Mouse (Mus musculus) MEL (cell line): Measurements from ENCODE around the gene Myg1. TPM values are rescaled to one million over a fixed set of nuclear protein-coding genes. Genes with fewer than 3 reads are reported as not detected.

ENCODE experiments used
- DNase-seq: peaks from one replicate; pipeline ENCODE4 v3.0.0; 2011; ENCODE audit warnings: low read depth, low spot score
- H3K27ac ChIP-seq: 2 replicates; pipeline ENCODE4 v1.5.1; 2012; ENCODE audit warnings: low read depth, mild to moderate bottlenecking, control low read depth, low read length, moderate library complexity; ENCODE audit not compliant: control insufficient read depth
- H3K27me3 ChIP-seq, 2 experiments: fragments of 150-350 bp in 1 of 2; sonication (generic) in 1 of 2; 2 replicates each; pipeline ENCODE4 v1.6.1; 2012; ENCODE audit warnings: low read length in 2 of 2, mild to moderate bottlenecking in 2 of 2, improper control_type of control experiment in 1 of 2, moderate library complexity in 1 of 2; ENCODE audit not compliant: insufficient read depth in 2 of 2, control insufficient read depth in 1 of 2
- H3K36me3 ChIP-seq, 2 experiments: 2 replicates each; pipeline ENCODE4 v1.6.1; 2012 to 2014; ENCODE audit warnings: low read length in 2 of 2, improper control_type of control experiment in 1 of 2, inconsistent platforms in 1 of 2, mild to moderate bottlenecking in 1 of 2; ENCODE audit not compliant: insufficient read depth in 2 of 2, control insufficient read depth in 1 of 2
- H3K4me1 ChIP-seq, 2 experiments: fragments of 150-350 bp in 1 of 2; sonication (generic) in 1 of 2; 2 replicates each; pipeline ENCODE4 v1.6.1; 2012; ENCODE audit warnings: low read length in 2 of 2, improper control_type of control experiment in 1 of 2, mild to moderate bottlenecking in 1 of 2; ENCODE audit not compliant: insufficient read depth in 2 of 2, control insufficient read depth in 1 of 2
- H3K4me3 ChIP-seq, 2 experiments: fragments of 150-350 bp in 1 of 2; sonication (generic) in 1 of 2; 2 replicates each; pipeline ENCODE4 v1.5.1; 2012; ENCODE audit warnings: low read depth in 2 of 2, low read length in 2 of 2, mild to moderate bottlenecking in 2 of 2, moderate library complexity in 2 of 2, control low read depth in 1 of 2, improper control_type of control experiment in 1 of 2; ENCODE audit not compliant: control insufficient read depth in 1 of 2, insufficient read depth in 1 of 2
- H3K79me2 ChIP-seq: 2 replicates; pipeline ENCODE4 v1.6.1; 2012; ENCODE audit warnings: mild to moderate bottlenecking, low read length, moderate library complexity; ENCODE audit not compliant: control insufficient read depth, poor library complexity, insufficient read depth
- H3K9ac ChIP-seq: 2 replicates; pipeline ENCODE4 v1.6.1; 2012; ENCODE audit warnings: low read depth, mild to moderate bottlenecking, control low read depth, low read length, moderate library complexity; ENCODE audit not compliant: control insufficient read depth, poor library complexity, severe bottlenecking
- H3K9me3 ChIP-seq: fragments of 150-350 bp; sonication (generic); replicated peaks from 2 replicates; pipeline ENCODE4 v1.6.1; 2012; ENCODE audit warnings: mild to moderate bottlenecking, low read length, improper control_type of control experiment, moderate library complexity; ENCODE audit not compliant: insufficient read depth
- BHLHE40 ChIP-seq: IDR thresholded peaks from 2 replicates; pipeline ENCODE4 v1.6.1; 2012; ENCODE audit warnings: low read depth, mild to moderate bottlenecking, inconsistent platforms, low read length, improper control_type of control experiment, borderline replicate concordance
- CTCF ChIP-seq, 3 experiments: IDR thresholded peaks in 2 of 3; conservative IDR thresholded peaks in 1 of 3; 2 replicates each; pipeline ENCODE4 v1.5.1; 2011 to 2012; ENCODE audit warnings: low read length in 3 of 3, low read depth in 2 of 3, mild to moderate bottlenecking in 2 of 3, improper control_type of control experiment in 1 of 3, inconsistent platforms in 1 of 3, mixed read lengths in 1 of 3, moderate library complexity in 1 of 3; ENCODE audit not compliant: control insufficient read depth in 1 of 3, insufficient read depth in 1 of 3, poor library complexity in 1 of 3, severe bottlenecking in 1 of 3
- EP300 ChIP-seq, 2 experiments: IDR thresholded peaks; 2 replicates each; pipeline ENCODE4 v1.6.1; 2011; ENCODE audit warnings: improper control_type of control experiment in 2 of 2, low read length in 2 of 2, low read depth in 1 of 2, mild to moderate bottlenecking in 1 of 2
- GABPA ChIP-seq: IDR thresholded peaks from 2 replicates; pipeline ENCODE4 v1.6.1; 2012; ENCODE audit warnings: low read depth, mild to moderate bottlenecking, inconsistent platforms, low read length, improper control_type of control experiment, moderate library complexity
- HCFC1 ChIP-seq: IDR thresholded peaks from 2 replicates; pipeline ENCODE4 v1.6.1; 2012; ENCODE audit warnings: low read depth, mild to moderate bottlenecking, inconsistent platforms, low read length, improper control_type of control experiment, moderate library complexity
- MAFK ChIP-seq: IDR thresholded peaks from 2 replicates; pipeline ENCODE4 v1.6.1; 2011; ENCODE audit warnings: low read depth, mild to moderate bottlenecking, low read length, improper control_type of control experiment, borderline replicate concordance
- MAZ ChIP-seq: IDR thresholded peaks from 2 replicates; pipeline ENCODE4 v1.6.1; 2012; ENCODE audit warnings: low read depth, mild to moderate bottlenecking, inconsistent platforms, low read length, improper control_type of control experiment
- NRF1 ChIP-seq: IDR thresholded peaks from 2 replicates; pipeline ENCODE4 v1.6.1; 2014; ENCODE audit warnings: low read depth, mild to moderate bottlenecking, inconsistent platforms, low read length, improper control_type of control experiment, moderate library complexity; ENCODE audit not compliant: poor library complexity, insufficient read depth, severe bottlenecking
- POLR2A ChIP-seq, 2 experiments: IDR thresholded peaks; 2 replicates each; pipeline ENCODE4 v1.6.1; 2011 to 2012; ENCODE audit warnings: low read length in 2 of 2, mild to moderate bottlenecking in 2 of 2, control low read depth in 1 of 2, improper control_type of control experiment in 1 of 2, low read depth in 1 of 2, moderate library complexity in 1 of 2; ENCODE audit not compliant: control insufficient read depth in 1 of 2, insufficient read depth in 1 of 2, poor library complexity in 1 of 2
- RAD21 ChIP-seq: IDR thresholded peaks from 2 replicates; pipeline ENCODE4 v1.6.1; 2011; ENCODE audit warnings: mild to moderate bottlenecking, low read depth, low read length, improper control_type of control experiment
- RCOR1 ChIP-seq: IDR thresholded peaks from 2 replicates; pipeline ENCODE4 v1.6.1; 2012; ENCODE audit warnings: low read depth, mild to moderate bottlenecking, inconsistent platforms, low read length, improper control_type of control experiment
- SIN3A ChIP-seq: IDR thresholded peaks from 2 replicates; pipeline ENCODE4 v1.6.1; 2012; ENCODE audit warnings: low read length, improper control_type of control experiment, inconsistent platforms
- SMC3 ChIP-seq: IDR thresholded peaks from 2 replicates; pipeline ENCODE4 v1.6.1; 2011; ENCODE audit warnings: low read depth, low read length, improper control_type of control experiment
- UBTF ChIP-seq: IDR thresholded peaks from 2 replicates; pipeline ENCODE4 v1.6.1; 2012; ENCODE audit warnings: low read depth, mild to moderate bottlenecking, inconsistent platforms, low read length, improper control_type of control experiment, moderate library complexity, borderline replicate concordance; ENCODE audit not compliant: insufficient read depth
- USF2 ChIP-seq, 2 experiments: IDR thresholded peaks; 2 replicates each; pipeline ENCODE4 v1.6.1; 2011 to 2012; ENCODE audit warnings: improper control_type of control experiment in 2 of 2, low read length in 2 of 2, borderline replicate concordance in 1 of 2, inconsistent platforms in 1 of 2, low read depth in 1 of 2, mild to moderate bottlenecking in 1 of 2; ENCODE audit not compliant: insufficient read depth in 1 of 2
- ZKSCAN1 ChIP-seq: IDR thresholded peaks from 2 replicates; pipeline ENCODE4 v1.6.1; 2012; ENCODE audit warnings: low read depth, mild to moderate bottlenecking, inconsistent platforms, low read length, improper control_type of control experiment, moderate library complexity
- ZMIZ1 ChIP-seq: IDR thresholded peaks from 2 replicates; pipeline ENCODE4 v1.6.1; 2012; ENCODE audit warnings: low read depth, mild to moderate bottlenecking, inconsistent platforms, low read length, improper control_type of control experiment, moderate library complexity
- polyA plus RNA-seq, 2 experiments: library from polyadenylated mRNA; stranded (reverse) in 1 of 2; unstranded in 1 of 2; fragments of >175 nt in 1 of 2; fragments of >200 nt in 1 of 2; gene quantifications; 2 replicates each; pipeline versions ENCODE4 v1.2.1 to v1.2.4; 2012; ENCODE audit warnings: low replicate concordance in 2 of 2, low read depth in 1 of 2; ENCODE audit not compliant: insufficient read length in 2 of 2, insufficient read depth in 1 of 2, missing spikeins in 1 of 2
- total RNA-seq: library from RNA; depleted of rRNA; stranded (reverse); fragments of 300-350 nt; gene quantifications from 2 replicates; pipeline ENCODE4 v1.2.3, GENCODE M21; 2012

The Myg1 gene
- total and polyA plus RNA-seq, 3 experiments = 135 to 292 (median 140) TPM

DNA sequence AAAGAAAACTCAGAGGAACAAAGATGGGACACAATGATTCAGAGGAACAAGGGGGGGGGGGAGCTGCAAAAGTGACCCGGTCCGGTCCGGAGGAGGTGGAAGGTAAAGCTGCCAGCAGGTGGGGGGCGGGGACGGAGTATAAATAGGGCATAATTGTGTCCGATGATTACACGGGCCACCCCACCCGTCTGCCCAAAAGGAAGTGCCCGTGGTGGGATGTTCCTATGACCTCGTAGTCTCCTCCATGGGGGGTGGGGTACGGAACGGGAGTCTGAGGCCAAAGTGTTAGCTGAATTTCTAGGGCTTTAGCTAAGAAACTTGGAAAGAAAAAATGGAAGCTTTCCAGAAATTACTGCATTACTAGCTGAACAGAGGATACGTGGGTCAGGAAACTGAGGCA, 38.5 kb downstream of the Myg1 start:
- Histone ChIP-seq H3K9ac (no peak overlapping the region), H3K27me3 (peaks cover 2 to 17% of the 10 kb centered on the region in 2 experiments; a peak in 3 of 4 replicates), H3K79me2 (no peaks in the 10 kb centered on the region), H3K4me1 (peaks cover 0 to 2% of the 10 kb centered on the region in 2 experiments; a peak in 2 of 4 replicates), H3K27ac (no peak overlapping the region), H3K4me3 (no peak overlapping the region), H3K9me3 (no peaks in the 10 kb centered on the region), H3K36me3 (no peaks in the 10 kb centered on the region)
- TF ChIP-seq POLR2A (IDR thresholded peaks at IDR 0.05; ENCODE audit: control insufficient read depth in 1 of 2, insufficient read depth in 1 of 2, low read depth in 1 of 2, low read length in 2 of 2, poor library complexity in 1 of 2) (no peak), EP300 (IDR thresholded peaks at IDR 0.05; ENCODE audit: low read depth in 1 of 2, low read length in 2 of 2) (no peak), ZKSCAN1 (no peak), USF2 (IDR thresholded peaks at IDR 0.05; ENCODE audit: borderline replicate concordance in 1 of 2, insufficient read depth in 1 of 2, low read depth in 1 of 2, low read length in 2 of 2) (no peak), BHLHE40 (no peak), NRF1 (no peak), SIN3A (no peak), SMC3 (no peak), CTCF (IDR thresholded peaks at IDR 0.05 in 2 of 3, conservative IDR thresholded peaks at IDR 0.05 in 1 of 3; ENCODE audit: control insufficient read depth in 1 of 3, insufficient read depth in 1 of 3, low read depth in 2 of 3, low read length in 3 of 3, poor library complexity in 1 of 3, severe bottlenecking in 1 of 3) (no peak), ZMIZ1 (no peak), RAD21 (no peak), GABPA (no peak), HCFC1 (no peak), MAZ (no peak), UBTF (no peak)
- no peak for DNase-seq

DNA sequence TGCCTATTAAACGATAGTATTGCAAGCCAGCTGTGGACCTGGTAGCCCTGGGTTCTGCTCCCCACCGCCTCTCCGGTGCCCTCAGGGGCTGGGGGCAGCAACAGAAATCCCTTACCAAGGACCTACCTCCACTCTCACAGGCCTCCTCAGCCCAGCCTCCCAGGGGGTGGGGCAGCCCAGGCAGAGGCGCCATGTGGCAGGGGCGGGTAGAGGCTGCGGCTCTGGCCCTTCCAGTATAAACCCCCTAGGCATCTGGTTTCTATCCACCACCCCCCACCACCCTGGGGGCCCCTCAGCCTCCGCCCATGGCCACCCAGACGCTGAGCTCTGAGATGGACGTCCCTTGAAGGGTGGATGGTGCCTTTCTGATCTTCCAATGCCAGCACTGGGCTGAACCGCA, 39.2 kb downstream of the Myg1 start:
- Histone ChIP-seq H3K36me3 (no peaks in the 10 kb centered on the region), H3K27me3 (peaks cover 4 to 23% of the 10 kb centered on the region in 2 experiments; a peak in 3 of 4 replicates), H3K27ac (no peak overlapping the region), H3K9ac (no peak overlapping the region), H3K79me2 (no peaks in the 10 kb centered on the region), H3K9me3 (no peaks in the 10 kb centered on the region), H3K4me3 (no peak overlapping the region), H3K4me1 (no peaks in the 10 kb centered on the region)
- TF ChIP-seq MAFK = no peak
- no peak for TF ChIP-seq RCOR1
- no peak for DNase-seq
